Mouse (Mus musculus) adrenal gland, adult 2 months (tissue): Measurements from ENCODE around the gene Gas2l1. TPM values are rescaled to one million over a fixed set of nuclear protein-coding genes. Genes with fewer than 3 reads are reported as not detected.

ENCODE experiments used
- microRNA-seq, 2 experiments: library from miRNA; unstranded; fragments of <30 nt; microRNA quantifications; one replicate each; pipeline ENCODE4 v1.2.0; 2021
- polyA plus RNA-seq: library from polyadenylated mRNA; depleted of rRNA; stranded (reverse); fragments of >200 nt; gene quantifications from 2 replicates; pipeline ENCODE4 v1.2.3, GENCODE M21; 2012; rRNA removed
- total RNA-seq, 2 experiments: library from RNA; stranded (reverse); gene quantifications; 2 replicates each; pipeline ENCODE4 v1.2.3; 2021

The Gas2l1 gene
- total and polyA plus RNA-seq, 3 experiments, result 42.6 to 108 (median 58.4) TPM

Small RNA genes within 50 kb of the gene (microRNA-seq; reads per million reads assigned to microRNA genes)
- gene Gm47296, result 0 reads per million in 2 experiments

Other genes starting within 250 kb of the Gas2l1 start
- 100 to 1,000 TPM in 1 of 2 experiments, 10 to 100 TPM in 1; 87.8 to 130 TPM for gene Nf2, start 215.8 kb downstream of the Gas2l1 start, total RNA-seq
- gene Nf2, start 215.8 kb downstream of the Gas2l1 start, polyA plus RNA-seq, result 72.5 and 94.6 TPM in 2 replicates
- gene Nipsnap1, start 191.4 kb downstream of the Gas2l1 start, total RNA-seq, result 10 to 100 TPM; 31.5 to 35.9 TPM
- gene Nipsnap1, start 191.4 kb downstream of the Gas2l1 start, polyA plus RNA-seq, result 28.2 and 30.6 TPM in 2 replicates
- 10 to 100 TPM; 32.3 to 34.1 TPM for gene Thoc5, start 170.0 kb downstream of the Gas2l1 start, total RNA-seq
- gene Thoc5, start 170.0 kb downstream of the Gas2l1 start, polyA plus RNA-seq, result 8.8 TPM in 2 replicates
- 1 to 10 TPM; 2.1 TPM for gene Nefh, start 117.3 kb downstream of the Gas2l1 start, total RNA-seq
- gene Nefh, start 117.3 kb downstream of the Gas2l1 start, polyA plus RNA-seq, result 0.71 and 2.5 TPM in 2 replicates
- gene Ap1b1, start 78.5 kb downstream of the Gas2l1 start, total RNA-seq, result 10 to 100 TPM; 59.0 to 78.0 TPM
- 68.2 and 111 TPM in 2 replicates for gene Ap1b1, start 78.5 kb downstream of the Gas2l1 start, polyA plus RNA-seq
- gene Rasl10a, start 7.2 kb downstream of the Gas2l1 start, total RNA-seq, result under 1 TPM; 0.35 to 0.52 TPM
- gene Rasl10a, start 7.2 kb downstream of the Gas2l1 start, polyA plus RNA-seq, result 2.2 and 2.6 TPM in 2 replicates
- gene Rhbdd3, start 33.6 kb upstream of the Gas2l1 start, total RNA-seq, result 10 to 100 TPM; 18.2 to 24.8 TPM
- gene Rhbdd3, start 33.6 kb upstream of the Gas2l1 start, polyA plus RNA-seq, result 38.1 and 60.4 TPM in 2 replicates
- gene Ewsr1, start 33.9 kb upstream of the Gas2l1 start, total RNA-seq, result 100 to 1,000 TPM; 193 to 525 TPM
- 395 and 441 TPM in 2 replicates for gene Ewsr1, start 33.9 kb upstream of the Gas2l1 start, polyA plus RNA-seq
- gene Emid1, start 86.9 kb upstream of the Gas2l1 start, total RNA-seq, result 1 to 10 TPM; 3.1 to 4.6 TPM
- 20.1 and 22.9 TPM in 2 replicates for gene Emid1, start 86.9 kb upstream of the Gas2l1 start, polyA plus RNA-seq
- 10 to 100 TPM; 15.8 to 24.6 TPM for gene Kremen1, start 196.2 kb upstream of the Gas2l1 start, total RNA-seq
- gene Kremen1, start 196.2 kb upstream of the Gas2l1 start, polyA plus RNA-seq, result 17.4 and 17.8 TPM in 2 replicates